Mouse (Mus musculus): Measurements from ENCODE around the gene Cdon.

- TF ChIP-seq POLR2A (IDR thresholded peaks at IDR 0.05; ENCODE audit: low read depth, low read length) = no peak
- TF ChIP-seq CTCF (IDR thresholded peaks at IDR 0.05; ENCODE audit: borderline replicate concordance, insufficient read depth, low read length) = no peak
Observed at GRCm38 (mm10) chr9:35533266-35533665, 112.3 kb downstream of the Cdon start.

All from embryonic fibroblast, embryonic 13.5 days (primary cell).